Mouse (Mus musculus) liver, embryonic 11.5 days (tissue): ENCODE measurements around the gene Scarf1. TPM values are rescaled to one million over a fixed set of nuclear protein-coding genes. Genes with fewer than 3 reads are reported as not detected.
A peak's percentile ranks its signal among the peaks of the same experiment; 100 is the strongest.

ENCODE experiments used
- ATAC-seq: fragments of 200-750 bp; cut with Nextera tagmentation; replicated peaks from 2 replicates; pipeline ENCODE4 v1.8.0; 2017; ENCODE audit warnings: moderate number of reproducible peaks, mild to moderate bottlenecking, moderate TSS enrichment, moderate library complexity; ENCODE audit not compliant: low FRiP score
- DNase-seq: peaks from one replicate; pipeline ENCODE4 v3.0.0-alpha.2; 2017; ENCODE audit warnings: low spot score
- H3K27ac ChIP-seq: fragments of 300-500 bp; sonication (generic); 2 replicates; pipeline ENCODE4 v1.5.1; 2014; ENCODE audit warnings: mild to moderate bottlenecking, low read depth, low read length, control low read depth
- H3K27me3 ChIP-seq: fragments of 300-500 bp; sonication (generic); replicated peaks from 2 replicates; pipeline ENCODE4 v1.6.1; 2014; ENCODE audit warnings: low read length, mixed read lengths; ENCODE audit not compliant: control insufficient read depth, insufficient read depth
- H3K36me3 ChIP-seq: fragments of 300-500 bp; sonication (generic); 2 replicates; pipeline ENCODE4 v1.6.1; 2014; ENCODE audit warnings: mild to moderate bottlenecking, low read length, moderate library complexity, mixed read lengths; ENCODE audit not compliant: control insufficient read depth, insufficient read depth
- H3K4me1 ChIP-seq: fragments of 300-500 bp; sonication (generic); replicated peaks from 2 replicates; pipeline ENCODE4 v1.6.1; 2014; ENCODE audit warnings: low read length, mixed read lengths; ENCODE audit not compliant: control insufficient read depth, insufficient read depth
- H3K4me2 ChIP-seq: fragments of 300-500 bp; sonication (generic); 2 replicates; pipeline ENCODE4 v1.6.1; 2014; ENCODE audit warnings: mild to moderate bottlenecking, control low read depth, moderate library complexity
- H3K4me3 ChIP-seq: fragments of 300-500 bp; sonication (generic); 2 replicates; pipeline ENCODE4 v1.5.1; 2014; ENCODE audit warnings: low read depth, low read length, control low read depth
- H3K9ac ChIP-seq: fragments of 300-500 bp; sonication (generic); 2 replicates; pipeline ENCODE4 v1.6.1; 2014; ENCODE audit warnings: low read depth, low read length, control low read depth
- H3K9me3 ChIP-seq: fragments of 300-500 bp; sonication (generic); 2 replicates; pipeline ENCODE4 v1.6.1; 2016; ENCODE audit warnings: low read length, inconsistent platforms, mixed read lengths; ENCODE audit not compliant: control insufficient read depth
- WGBS: fragments of 180-500 bp; shearing (Covaris S2); extraction: QIAGEN DNeasy Blood & Tissue Kit; methylation state at CpG from one replicate; pipeline ENCODE4 v1.1.7; 2014; 5-methylcytosine and 5-hydroxymethylcytosine counted together
- polyA plus RNA-seq: library from polyadenylated mRNA; unstranded; fragments of >200 nt; fragmentation: Nextera tagmentation; extraction: Ambion mirVana; gene quantifications from 2 replicates; pipeline ENCODE4 v1.2.1, GENCODE M21; 2014

Scarf1 gene
- polyA plus RNA-seq, 1 experiment from 2014 or later, result 7.0 TPM

DNA sequence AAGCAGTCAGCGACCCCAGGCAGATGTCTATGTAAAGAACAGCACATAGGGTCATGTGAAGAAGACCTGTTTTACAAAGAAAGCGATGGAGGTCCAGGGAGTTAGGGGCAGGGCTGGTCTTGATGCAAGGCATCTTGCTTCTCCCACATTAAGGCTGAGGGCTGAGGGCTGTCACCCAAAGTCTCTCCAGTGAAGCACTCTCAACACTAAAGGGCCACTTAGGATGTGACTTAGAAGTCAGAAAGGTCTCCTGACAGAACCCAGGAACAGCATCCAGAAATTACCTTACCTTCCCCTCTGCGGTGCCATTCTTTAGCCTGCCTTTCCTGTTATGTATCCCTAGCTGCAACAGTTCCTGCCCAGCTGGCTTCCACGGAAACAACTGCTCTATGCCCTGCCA, 8.3 kb downstream of the Scarf1 start:
- WGBS, result 84% methylated on average over 4 of the region's 4 CpGs
- no peak overlapping the region for H3K27ac ChIP-seq
- H3K9ac ChIP-seq, result no peak overlapping the region
- ATAC-seq (no peak), DNase-seq (no peak)
- no peaks in the 10 kb centered on the region for H3K9me3 ChIP-seq
- H3K4me2 ChIP-seq, result no peak overlapping the region
- no peaks in the 10 kb centered on the region for H3K4me1 ChIP-seq
- H3K4me3 ChIP-seq, result no peak overlapping the region
- no peaks in the 10 kb centered on the region; the same call in 1 of the 2 replicates for H3K36me3 ChIP-seq
- no peaks in the 10 kb centered on the region for H3K27me3 ChIP-seq

DNA sequence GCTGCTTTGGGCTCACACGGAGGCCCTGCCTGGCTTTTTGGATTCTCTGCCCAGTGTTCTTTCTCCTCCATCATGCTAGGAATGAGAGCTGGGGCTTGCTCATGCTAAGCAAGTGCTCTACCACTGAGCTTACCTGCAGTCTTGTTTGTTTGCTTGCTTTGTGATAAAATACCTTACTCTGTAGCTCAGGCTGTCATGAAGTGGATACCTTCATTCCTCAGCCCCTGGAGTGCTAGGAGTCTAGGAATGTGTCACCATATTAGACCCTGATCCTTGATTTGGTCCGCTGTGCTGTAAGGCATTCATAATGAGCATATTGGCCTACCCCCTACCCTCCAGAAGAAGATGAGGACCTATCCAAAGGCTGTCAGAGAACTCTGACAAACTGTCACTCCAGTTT, 9.5 kb downstream of the Scarf1 start:
- Histone ChIP-seq H3K9ac (no peak overlapping the region), H3K36me3 (no peaks in the 10 kb centered on the region; the same call in 1 of the 2 replicates)
- 81% methylated on average over 2 of the region's 2 CpGs for WGBS

DNA sequence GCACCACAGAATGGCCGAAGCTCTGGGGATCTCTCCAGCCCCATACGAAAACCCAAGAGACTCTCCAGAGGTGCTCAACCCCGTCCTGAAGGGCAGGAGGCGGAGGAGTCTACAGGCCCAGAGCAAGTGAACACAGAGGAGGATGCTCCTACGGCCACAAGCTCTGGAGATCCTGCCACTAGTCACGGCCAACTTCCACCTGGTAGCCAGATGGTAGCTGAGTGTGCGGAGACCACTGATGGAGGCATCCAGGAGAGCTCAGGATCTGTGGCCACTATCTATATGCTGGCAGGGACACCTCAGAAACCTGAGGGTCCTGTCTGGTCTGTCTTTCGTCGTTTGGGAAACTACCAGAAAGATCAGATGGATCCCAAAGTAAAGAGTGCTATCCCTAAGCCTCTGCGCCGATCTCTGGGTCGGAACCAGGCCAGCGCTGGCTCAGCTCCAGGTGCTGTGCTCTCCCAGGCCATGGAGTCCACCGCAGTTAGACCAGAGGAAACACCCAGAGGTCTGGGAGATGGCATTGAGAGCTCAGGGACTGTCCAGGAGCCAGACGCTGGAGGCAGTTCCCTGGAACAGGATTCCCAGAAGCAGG, 12.3 kb downstream of the Scarf1 start:
- ATAC-seq, result no peak
- Histone ChIP-seq H3K27me3 (no peaks in the 10 kb centered on the region), H3K4me3 (no peak overlapping the region), H3K9me3 (no peaks in the 10 kb centered on the region), H3K36me3 (no peaks in the 10 kb centered on the region; the same call in 1 of the 2 replicates), H3K4me2 (no peak overlapping the region), H3K9ac (no peak overlapping the region), H3K4me1 (no peaks in the 10 kb centered on the region; the same call in 1 of the 2 replicates), H3K27ac (no peak overlapping the region)
- 81% methylated on average over 15 of the region's 15 CpGs for WGBS
- no peak for DNase-seq

More for the DNA sequence above, 9.5 kb downstream of the Scarf1 start:
- no peaks in the 10 kb centered on the region for H3K4me1 ChIP-seq
- no peak overlapping the region for H3K4me2 ChIP-seq
- no peak overlapping the region for H3K4me3 ChIP-seq
- DNase-seq (no peak), ATAC-seq (no peak)
- H3K27ac ChIP-seq, result no peak overlapping the region
- H3K27me3 ChIP-seq, result no peaks in the 10 kb centered on the region
- no peaks in the 10 kb centered on the region for H3K9me3 ChIP-seq

DNA sequence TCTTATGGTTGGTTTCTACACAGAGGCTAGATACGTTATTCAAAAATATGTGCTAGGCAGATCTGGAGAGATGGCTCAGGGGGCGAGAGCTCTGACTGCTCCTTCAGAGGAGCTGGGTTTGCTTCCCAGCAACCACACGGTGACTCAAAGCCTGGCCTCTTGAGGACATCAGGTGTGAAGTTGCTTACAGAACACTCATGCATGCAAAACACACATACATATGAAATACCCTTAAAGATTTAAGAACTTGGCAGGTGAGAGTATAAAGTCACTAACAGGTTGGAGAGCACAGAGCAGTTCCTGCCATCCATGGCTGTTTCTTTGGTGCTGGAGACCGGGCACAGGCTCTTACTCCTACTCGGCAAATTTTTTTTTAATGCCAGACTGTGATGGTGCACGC, 13.6 kb downstream of the Scarf1 start:
- Histone ChIP-seq H3K4me3 (no peak overlapping the region), H3K4me2 (no peak overlapping the region), H3K27ac (no peak overlapping the region), H3K9ac (no peak overlapping the region), H3K4me1 (no peaks in the 10 kb centered on the region; the same call in 1 of the 2 replicates), H3K9me3 (no peaks in the 10 kb centered on the region), H3K27me3 (no peaks in the 10 kb centered on the region), H3K36me3 (no peaks in the 10 kb centered on the region; the same call in 1 of the 2 replicates)
- WGBS, result 85% methylated on average over 6 of the region's 6 CpGs
- DNase-seq (no peak), ATAC-seq (no peak)

DNA sequence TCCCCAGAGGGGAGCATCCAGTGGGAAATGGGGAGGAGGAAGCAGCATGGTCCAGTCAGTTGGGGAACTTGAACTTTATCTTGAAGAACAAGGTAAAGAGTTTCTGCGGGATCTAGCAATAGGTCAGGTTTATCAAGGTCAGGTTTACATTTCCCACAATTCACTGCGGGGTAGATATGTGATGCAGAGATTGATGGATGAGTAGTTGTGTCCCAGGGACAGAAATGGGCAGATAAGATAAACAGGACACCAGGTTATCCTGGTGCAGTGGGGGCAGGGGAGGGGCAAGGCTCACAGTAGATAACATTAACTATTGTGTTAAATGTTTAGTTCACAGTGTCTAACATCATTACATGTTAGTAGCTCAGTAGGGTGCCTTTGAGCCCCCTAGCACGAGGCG, 16.4 kb downstream of the Scarf1 start:
- Histone ChIP-seq H3K4me3 (no peak overlapping the region), H3K36me3 (no peaks in the 10 kb centered on the region), H3K27ac (no peak overlapping the region), H3K4me1 (peaks cover 6% of the 10 kb centered on the region), H3K27me3 (no peaks in the 10 kb centered on the region), H3K9me3 (no peaks in the 10 kb centered on the region), H3K4me2 (no peak overlapping the region), H3K9ac (no peak overlapping the region)
- 49% methylated on average over 4 of the region's 4 CpGs for WGBS
- DNase-seq (no peak), ATAC-seq (no peak)

DNA sequence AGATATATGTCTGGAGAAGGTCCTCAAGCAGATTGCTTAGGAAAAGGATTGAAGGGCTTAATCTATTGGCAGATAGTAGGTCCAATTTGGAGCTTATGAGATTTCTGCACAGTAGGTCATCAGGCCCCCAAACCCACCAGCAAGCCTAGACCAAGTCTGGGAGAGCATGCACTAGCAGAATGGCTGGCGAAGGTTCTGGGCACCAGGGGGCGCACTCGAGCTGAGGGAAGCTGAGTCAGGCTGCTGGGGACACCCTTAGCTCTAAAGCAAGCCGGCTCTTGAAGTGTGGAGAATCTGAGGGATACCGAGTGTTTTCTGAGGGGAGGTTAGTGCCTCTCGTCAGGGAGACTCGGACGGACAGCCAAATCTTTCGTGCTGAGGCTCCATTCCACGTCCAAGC, 17.0 kb downstream of the Scarf1 start:
- Histone ChIP-seq H3K36me3 (no peaks in the 10 kb centered on the region), H3K27ac (no peak overlapping the region), H3K9ac (peak overlapping the region; percentile 79), H3K4me3 (peak overlapping the region; percentile 70), H3K9me3 (no peaks in the 10 kb centered on the region), H3K27me3 (no peaks in the 10 kb centered on the region), H3K4me2 (peak overlapping the region; percentile 100), H3K4me1 (peaks cover 11% of the 10 kb centered on the region)
- WGBS, result under 1% methylated on average over 10 of the region's 10 CpGs
- ATAC-seq (peak; percentile 52; the same call in 1 of the 2 replicates), DNase-seq (peak; percentile 97)

DNA sequence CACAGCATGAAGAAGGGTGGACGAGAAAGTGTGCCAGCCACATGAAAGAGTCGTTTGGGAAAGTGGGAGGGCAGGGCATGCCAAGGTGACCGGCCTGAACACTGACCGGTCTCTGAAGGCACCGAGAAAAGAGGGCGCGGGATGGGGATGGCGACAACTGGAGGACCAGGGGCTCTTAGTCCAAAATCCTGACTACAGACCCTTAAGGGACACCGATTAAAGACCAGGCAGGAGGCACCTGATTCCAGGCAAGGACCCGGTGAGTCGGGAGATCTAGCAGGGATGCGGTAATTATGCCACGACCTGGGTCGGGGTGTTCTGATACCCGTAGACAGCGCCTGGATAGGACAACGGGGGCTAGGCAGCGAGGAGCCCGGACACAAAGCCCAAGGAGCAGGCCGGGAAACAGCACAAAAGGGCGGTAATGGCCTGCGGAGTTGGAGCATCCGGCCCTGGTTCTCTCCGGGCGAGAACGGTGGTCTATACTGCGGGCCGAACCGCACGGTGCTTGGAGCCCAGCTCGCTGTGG, 17.6 kb downstream of the Scarf1 start:
- H3K27ac ChIP-seq, result peak overlapping the region; percentile 76
- under 1% methylated on average over 31 of the region's 31 CpGs for WGBS
- H3K36me3 ChIP-seq, result no peaks in the 10 kb centered on the region
- H3K4me1 ChIP-seq, result peaks cover 16% of the 10 kb centered on the region
- peak overlapping the region; percentile 70 for H3K4me3 ChIP-seq
- no peak for DNase-seq
- H3K27me3 ChIP-seq, result no peaks in the 10 kb centered on the region
- peak overlapping the region; percentile 100 for H3K4me2 ChIP-seq
- no peaks in the 10 kb centered on the region for H3K9me3 ChIP-seq
- ATAC-seq, result peak; percentile 20
- H3K9ac ChIP-seq, result peak overlapping the region; percentile 79

DNA sequence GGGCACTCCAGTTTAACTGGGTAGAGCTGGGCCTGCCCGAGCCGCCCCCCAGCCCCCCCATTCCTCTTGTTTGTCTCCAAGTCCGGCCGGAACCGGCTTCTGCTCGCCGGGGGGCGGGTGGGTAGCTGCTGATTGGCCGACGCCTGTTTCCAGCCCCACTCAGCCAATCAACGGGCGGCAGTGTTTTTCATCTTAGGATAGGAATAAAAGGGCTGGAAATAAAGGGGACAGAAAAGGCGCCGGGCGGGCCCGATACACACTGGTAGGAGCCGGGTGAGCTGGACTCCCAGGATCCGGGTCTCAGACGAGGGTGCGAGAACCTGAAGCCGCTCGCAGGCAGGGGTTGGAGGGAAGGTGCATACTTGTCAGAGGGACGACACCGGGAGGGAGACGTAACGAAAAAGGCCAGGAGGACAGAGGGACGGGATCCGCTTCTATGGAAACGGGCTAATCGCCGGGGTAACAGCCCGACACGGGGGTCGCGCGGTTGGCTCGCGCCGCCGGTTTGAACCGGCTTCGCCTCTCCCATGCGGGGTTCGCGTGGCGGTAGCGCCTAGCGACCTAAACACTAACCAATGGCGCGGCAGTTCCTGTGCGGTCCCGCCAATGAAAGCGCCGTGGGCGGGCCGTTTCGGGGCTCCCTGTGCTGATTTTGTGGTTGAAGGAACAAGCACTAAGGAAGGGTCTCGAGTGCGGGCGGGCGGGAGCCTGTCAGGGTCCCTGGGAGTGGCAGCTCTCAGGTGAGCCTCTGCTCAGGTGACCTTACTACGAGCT, 18.3 kb downstream of the Scarf1 start, which contains the start of gene Slc43a2:
Slc43a2 (plus strand) TSS at position 226 of the 774 bp plus-strand sequence.
- Histone ChIP-seq H3K9me3 (no peaks in the 10 kb centered on the region), H3K36me3 (no peaks in the 10 kb centered on the region), H3K4me2 (peak within 1 kb of the TSS; percentile 100), H3K4me1 (peaks cover 16% of the 10 kb centered on the region), H3K4me3 (peak within 1 kb of the TSS; percentile 70), H3K9ac (peak within 1 kb of the TSS; percentile 79), H3K27me3 (no peaks in the 10 kb centered on the region), H3K27ac (peak within 1 kb of the TSS; percentile 76)
- ATAC-seq (peak; percentile 88), DNase-seq (peak; percentile 92)
- WGBS, result under 1% methylated on average over 62 of the region's 62 CpGs
